Mouse (Mus musculus): ENCODE data around the gene Fndc1.

Fndc1 gene

GRCm38 (mm10) chr17:7816602-7817001 lies 10.5 kb downstream of the Fndc1 start:
- no peak for DNase-seq

- no peak for DNase-seq
Observed at GRCm38 (mm10) chr17:7814433-7814832, 12.7 kb downstream of the Fndc1 start.

GRCm38 (mm10) chr17:7808043-7808442 lies 19.1 kb downstream of the Fndc1 start:
- DNase-seq: no peak

GRCm38 (mm10) chr17:7805105-7805504 lies 22.0 kb downstream of the Fndc1 start:
- no peak for DNase-seq

- peak in 1 of 2 experiments; percentile 14 for DNase-seq
Observed at GRCm38 (mm10) chr17:7802483-7802882, 24.6 kb downstream of the Fndc1 start.

GRCm38 (mm10) chr17:7799894-7800293 lies 27.2 kb downstream of the Fndc1 start:
- DNase-seq: no peak

- DNase-seq: no peak
Observed at GRCm38 (mm10) chr17:7795584-7795983, 31.5 kb downstream of the Fndc1 start.

- DNase-seq: no peak
Observed at GRCm38 (mm10) chr17:7795168-7795567, 31.9 kb downstream of the Fndc1 start.

GRCm38 (mm10) chr17:7794093-7794492 lies 33.0 kb downstream of the Fndc1 start:
- DNase-seq: no peak

GRCm38 (mm10) chr17:7790512-7790911 lies 36.6 kb downstream of the Fndc1 start:
- DNase-seq: peak; percentile 19 to 38

- no peak for DNase-seq
Observed at GRCm38 (mm10) chr17:7774101-7774500, 53.0 kb downstream of the Fndc1 start.

- no peak for DNase-seq
Observed at GRCm38 (mm10) chr17:7759786-7760185, 67.3 kb downstream of the Fndc1 start.

GRCm38 (mm10) chr17:7755001-7755400 lies 72.1 kb downstream of the Fndc1 start:
- DNase-seq: no peak

GRCm38 (mm10) chr17:7753383-7753782 lies 73.7 kb downstream of the Fndc1 start:
- peak; percentile 58 to 68 for DNase-seq

- DNase-seq: no peak
Observed at GRCm38 (mm10) chr17:7749051-7749815, 77.9 kb downstream of the Fndc1 start.

GRCm38 (mm10) chr17:7746841-7747240 lies 80.3 kb downstream of the Fndc1 start:
- no peak for DNase-seq

- no peak for DNase-seq
Observed at GRCm38 (mm10) chr17:7744976-7745375, 82.1 kb downstream of the Fndc1 start.

GRCm38 (mm10) chr17:7740988-7741387 lies 86.1 kb downstream of the Fndc1 start:
- peak in 1 of 2 experiments; percentile 22 for DNase-seq

GRCm38 (mm10) chr17:7722991-7723390 lies 104.1 kb downstream of the Fndc1 start:
- DNase-seq: no peak

- no peak for DNase-seq
Observed at GRCm38 (mm10) chr17:7718886-7719285, 108.2 kb downstream of the Fndc1 start.

GRCm38 (mm10) chr17:7717945-7718344 lies 109.2 kb downstream of the Fndc1 start:
- no peak for DNase-seq

- DNase-seq: no peak
Observed at GRCm38 (mm10) chr17:7713020-7713419, 114.1 kb downstream of the Fndc1 start.

- DNase-seq: peak; percentile 11 to 15
Observed at GRCm38 (mm10) chr17:7707073-7707472, 120.0 kb downstream of the Fndc1 start.

- no peak for DNase-seq
Observed at GRCm38 (mm10) chr17:7690271-7690670, 136.8 kb downstream of the Fndc1 start.
